Mouse (Mus musculus): ENCODE results near the gene Pxk.

- TF ChIP-seq CTCF (conservative IDR thresholded peaks at IDR 0.05; ENCODE audit: low read length): no peak
- TF ChIP-seq POU5F1 (IDR thresholded peaks at IDR 0.05; ENCODE audit: borderline replicate concordance, low read length): no peak
Measured at GRCm38 (mm10) chr14:8089016-8089415, 9.0 kb upstream of the Pxk start.

Measured in E14TG2a.4 (cell line).